Mouse (Mus musculus): ENCODE results near the gene Prkca. TPM values are rescaled to one million over a fixed set of nuclear protein-coding genes. Genes with fewer than 3 reads are reported as not detected.
"Not testable (repeated sequence)": the region's sequence is repeated elsewhere in the genome, so short reads cannot be mapped to it uniquely, and the experiment has no call there.

The Prkca gene
- total RNA-seq, 2 experiments from 2014 or later = 230 to 239 TPM

GRCm38 (mm10) chr11:108104085-108104484 lies 239.6 kb downstream of the Prkca start:
- DNase-seq = no peak

GRCm38 (mm10) chr11:108101280-108101950 lies 242.3 kb downstream of the Prkca start:
- no peak for DNase-seq

- DNase-seq = no peak
Observed at GRCm38 (mm10) chr11:108098306-108098705, 245.4 kb downstream of the Prkca start.

- no peak for DNase-seq
Observed at GRCm38 (mm10) chr11:108094796-108095195, 248.9 kb downstream of the Prkca start.

- DNase-seq = no peak
Observed at GRCm38 (mm10) chr11:108093248-108093647, 250.5 kb downstream of the Prkca start.

DNA sequence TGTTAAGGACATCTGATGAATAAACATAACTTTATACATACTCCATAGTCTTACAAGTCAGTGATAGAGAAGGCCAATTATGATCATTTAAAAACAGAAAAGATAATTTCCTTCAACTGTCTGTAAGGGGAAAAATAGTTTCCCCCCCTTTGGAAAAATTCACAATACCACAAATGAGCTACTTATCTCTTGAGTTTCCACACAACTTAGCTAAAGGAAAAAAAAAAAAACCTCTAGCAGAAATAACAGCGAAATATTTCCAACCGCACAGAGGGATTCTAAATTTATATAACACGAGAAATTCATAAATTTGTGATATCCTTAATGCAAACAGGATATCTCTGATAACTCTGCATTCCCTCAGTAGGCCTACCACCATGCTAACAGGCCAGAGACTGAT lies 252.5 kb downstream of the Prkca start:
- DNase-seq = no peak

- DNase-seq = no peak
Observed at GRCm38 (mm10) chr11:108090706-108091105, 253.0 kb downstream of the Prkca start.

GRCm38 (mm10) chr11:108088063-108088462 lies 255.7 kb downstream of the Prkca start:
- DNase-seq = no peak

GRCm38 (mm10) chr11:108087105-108087700 lies 256.5 kb downstream of the Prkca start:
- not testable (repeated sequence) for DNase-seq

DNA sequence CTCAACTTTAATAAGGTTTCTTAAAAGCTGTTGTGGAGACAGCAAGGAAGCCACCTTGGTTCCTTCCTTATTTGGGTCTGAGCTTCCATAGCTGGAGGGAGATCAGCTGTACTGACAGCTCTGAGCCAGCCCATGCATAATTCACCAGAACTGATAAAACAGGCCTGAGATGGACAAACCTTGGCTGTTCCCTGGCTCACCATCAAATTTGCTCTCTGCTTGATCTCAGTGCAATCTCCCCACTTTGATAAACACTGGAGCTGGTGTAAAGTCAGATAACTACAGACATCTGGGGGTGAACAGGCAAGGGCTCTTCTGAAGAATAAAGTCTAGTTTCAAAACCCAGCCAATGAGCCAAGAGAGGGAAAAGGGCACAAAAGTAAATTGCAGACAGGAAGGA lies 261.1 kb downstream of the Prkca start:
- DNase-seq = no peak

GRCm38 (mm10) chr11:108079946-108080650 lies 263.6 kb downstream of the Prkca start:
- DNase-seq = no peak

DNA sequence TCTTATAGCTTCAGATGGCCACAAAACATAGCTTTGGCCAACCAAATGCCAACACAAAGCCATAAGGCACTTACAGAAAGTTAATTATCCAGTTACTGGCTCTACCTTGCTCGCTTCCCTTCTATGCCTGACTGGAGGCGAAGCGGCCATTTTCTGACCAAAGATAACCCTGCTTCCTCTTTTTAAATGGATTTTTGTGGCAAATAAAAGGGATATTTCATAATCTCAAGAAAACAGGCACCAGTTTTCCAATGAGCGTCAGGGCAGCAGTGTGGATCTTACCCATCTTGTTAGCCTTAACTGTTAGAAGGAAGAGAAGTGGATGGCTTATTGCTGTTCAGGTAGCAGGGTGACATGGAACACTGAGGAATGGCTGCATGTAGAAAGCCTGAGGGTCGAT lies 264.3 kb downstream of the Prkca start:
- DNase-seq = no peak

- DNase-seq = no peak
Observed at GRCm38 (mm10) chr11:108077514-108077913, 266.2 kb downstream of the Prkca start.

DNA sequence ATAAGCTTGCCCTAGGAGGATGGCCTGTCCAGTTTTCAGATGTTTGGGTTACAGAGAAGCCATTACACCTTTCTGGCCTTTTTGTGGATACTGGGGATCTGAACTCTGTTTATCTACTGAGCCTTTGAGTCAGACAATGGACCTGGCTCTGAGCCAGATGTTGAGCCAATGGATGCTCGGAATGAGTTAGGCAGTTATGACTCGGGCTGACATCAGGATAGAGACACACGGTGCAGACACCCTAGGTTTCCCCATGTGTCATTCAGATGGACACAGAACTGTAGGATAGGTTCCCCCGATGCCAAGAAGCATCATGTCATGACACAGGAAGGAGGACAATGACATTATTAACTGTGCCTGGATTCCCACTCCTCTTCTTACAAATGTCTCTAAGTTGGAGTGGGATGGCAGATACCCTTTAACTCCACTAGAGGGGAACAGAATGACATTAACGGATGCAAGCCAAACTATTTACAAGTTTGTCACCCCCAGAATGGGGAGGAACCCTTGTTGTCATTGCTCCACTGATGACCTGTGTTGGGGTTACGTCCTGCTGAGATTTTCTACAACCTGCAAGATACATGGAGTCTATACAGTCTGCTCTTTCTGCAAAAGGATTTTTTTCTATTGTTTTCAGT lies 271.0 kb downstream of the Prkca start:
- no peak for DNase-seq

GRCm38 (mm10) chr11:108071230-108071629 lies 272.5 kb downstream of the Prkca start:
- no peak for DNase-seq

GRCm38 (mm10) chr11:108070038-108070437 lies 273.7 kb downstream of the Prkca start:
- no peak for DNase-seq

DNA sequence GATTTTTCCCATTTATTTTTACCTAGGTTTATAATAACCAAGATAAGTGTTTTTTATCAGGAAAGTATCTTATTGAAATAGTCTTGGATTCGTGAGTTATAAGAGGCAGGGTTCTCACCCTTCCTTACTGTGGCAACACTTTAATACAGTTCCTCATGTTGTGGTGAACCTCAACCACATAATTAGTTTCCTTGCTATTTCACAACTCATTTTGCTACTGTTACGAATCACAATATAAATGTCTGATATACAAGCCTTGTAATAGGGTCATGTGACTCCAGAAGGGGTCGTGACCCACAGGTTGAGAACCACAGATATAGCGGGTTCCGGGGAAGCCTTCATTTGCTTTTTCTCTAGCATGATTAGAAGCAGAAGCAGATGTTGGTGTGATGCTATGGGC lies 275.3 kb downstream of the Prkca start:
- no peak for DNase-seq

DNA sequence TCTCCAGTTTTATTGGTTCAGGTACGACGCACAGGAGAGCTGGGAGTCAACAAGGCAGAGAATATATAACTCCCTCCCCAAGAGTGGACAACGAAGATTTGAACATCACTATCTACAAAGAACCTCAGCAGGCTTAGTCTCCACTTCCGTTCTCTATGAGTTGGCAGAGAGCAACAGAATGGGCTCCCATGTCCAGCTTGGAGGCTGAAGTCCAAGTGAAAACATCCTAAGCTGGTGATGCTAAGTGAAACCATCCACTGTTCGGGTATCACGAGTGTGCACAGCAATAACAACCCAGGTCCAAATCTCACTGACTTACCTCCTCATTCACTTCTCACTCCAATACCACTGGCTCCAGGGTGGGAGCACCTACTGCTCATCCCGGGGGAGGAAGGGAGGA lies 276.6 kb downstream of the Prkca start:
- DNase-seq = no peak

GRCm38 (mm10) chr11:108064401-108064800 lies 279.3 kb downstream of the Prkca start:
- no peak for DNase-seq

DNA sequence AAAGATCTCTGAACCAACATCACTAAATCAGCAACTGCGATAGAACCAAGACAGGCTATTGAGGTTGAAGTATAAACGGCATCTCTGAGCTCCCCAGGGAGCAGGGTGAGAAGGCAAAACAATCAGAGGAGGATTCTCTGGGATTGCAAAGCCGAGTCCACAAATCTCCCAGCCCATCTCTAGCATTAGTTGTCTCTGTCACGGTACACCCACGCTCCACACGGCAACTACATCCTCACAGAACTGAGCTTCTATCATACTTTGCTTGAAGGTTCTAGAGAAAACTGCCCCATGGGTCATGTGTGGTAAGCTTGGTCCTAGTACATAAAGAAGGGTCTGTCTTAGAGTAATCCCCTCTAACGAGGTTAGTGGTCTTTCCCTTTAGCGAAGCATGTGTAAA lies 280.6 kb downstream of the Prkca start:
- no peak for DNase-seq

DNA sequence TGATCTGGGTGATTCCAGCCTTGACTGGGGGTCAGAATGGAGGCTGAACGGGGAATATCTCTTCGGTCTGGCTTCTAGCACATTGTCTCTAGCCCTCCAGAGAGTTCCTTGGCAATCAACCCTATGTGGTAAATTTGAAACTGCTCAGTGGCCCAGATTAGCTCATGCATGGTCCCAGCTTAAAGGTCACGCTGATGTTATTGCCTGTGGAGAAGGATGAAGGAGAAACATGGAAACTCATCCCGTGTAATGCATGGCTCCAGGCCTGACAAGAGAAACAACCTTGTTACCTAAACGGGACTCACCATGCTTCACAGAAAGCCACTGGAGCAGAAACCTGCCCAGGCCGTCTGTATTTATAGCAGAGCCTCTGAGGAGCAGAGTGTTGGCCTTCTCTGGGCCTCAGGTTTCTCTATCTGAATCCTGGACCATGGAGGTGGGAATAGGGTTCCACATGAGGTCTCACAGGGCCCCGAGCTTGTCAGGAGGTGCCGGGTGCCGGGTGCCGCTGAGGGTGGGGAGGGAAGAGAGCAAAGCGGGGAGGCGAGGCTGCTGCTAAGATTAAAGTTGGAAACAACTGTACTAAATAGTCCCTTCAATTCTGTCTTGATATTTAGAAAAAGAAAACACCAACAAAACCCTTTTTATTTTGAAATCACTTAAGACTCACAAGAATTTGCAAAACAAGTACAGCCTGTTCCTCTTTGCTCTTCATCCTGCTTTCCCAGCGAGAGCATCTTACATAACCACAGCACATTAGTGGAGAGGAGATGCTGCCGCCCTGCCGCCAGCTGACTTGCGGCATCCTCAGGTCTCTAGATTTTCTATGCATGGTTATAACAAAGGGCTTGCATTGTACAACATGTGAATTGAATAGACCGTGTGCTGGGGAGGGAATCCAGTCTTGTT lies 281.9 kb downstream of the Prkca start:
- peak in 1 of 2 experiments; percentile 39 for DNase-seq

- no peak for DNase-seq
Observed at GRCm38 (mm10) chr11:108057138-108057537, 286.6 kb downstream of the Prkca start.
